Mouse (Mus musculus): ENCODE results near the gene Wnt10a. TPM values are rescaled to one million over a fixed set of nuclear protein-coding genes. Genes with fewer than 3 reads are reported as not detected.
"Not testable (repeated sequence)": the region's sequence is repeated elsewhere in the genome, so short reads cannot be mapped to it uniquely, and the experiment has no call there.

The Wnt10a gene
- polyA plus RNA-seq, 1 experiment: 1.2 TPM

DNA sequence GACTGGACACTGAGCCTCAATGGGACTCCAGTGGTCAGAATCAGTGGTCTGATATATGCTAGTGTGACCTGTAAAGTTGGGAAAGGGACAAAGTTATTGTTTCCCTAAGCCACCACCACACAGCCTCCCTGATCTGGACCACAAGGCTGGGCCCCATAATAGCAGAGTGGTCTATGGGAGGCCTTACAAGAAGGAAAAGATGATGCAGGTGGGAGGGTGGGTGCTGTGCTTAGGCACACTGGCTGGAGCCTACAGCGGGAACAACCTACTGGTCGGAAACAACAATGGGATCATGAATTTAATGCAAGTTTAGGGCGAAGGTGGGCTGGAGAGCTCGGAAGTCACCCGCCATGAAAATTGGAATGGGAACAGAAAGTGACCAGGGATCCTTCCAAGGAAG is 14.5 kb downstream of the Wnt10a start:
- Histone ChIP-seq H3K4me3 (ENCODE audit: insufficient read depth, low read depth, low read length) (no peak overlapping the region), H3K4me1 (ENCODE audit: control insufficient read depth, insufficient read depth, low read length) (no peaks in the 10 kb centered on the region), H3K36me3 (ENCODE audit: control insufficient read depth, insufficient read depth, low read length) (no peaks in the 10 kb centered on the region), H3K27ac (ENCODE audit: insufficient read depth, low read depth, low read length) (no peak overlapping the region), H3K27me3 (replicated peaks; ENCODE audit: control insufficient read depth, insufficient read depth, low read length) (no peaks in the 10 kb centered on the region)
- WGBS: 42% methylated on average over 5 of the region's 5 CpGs
- no peak for DNase-seq
- no peak for TF ChIP-seq CTCF (conservative IDR thresholded peaks at IDR 0.05; ENCODE audit: insufficient read depth, insufficient read length, low read depth, low read length)
- no peak for TF ChIP-seq POLR2A (IDR thresholded peaks at IDR 0.05; ENCODE audit: low read depth, low read length)

DNA sequence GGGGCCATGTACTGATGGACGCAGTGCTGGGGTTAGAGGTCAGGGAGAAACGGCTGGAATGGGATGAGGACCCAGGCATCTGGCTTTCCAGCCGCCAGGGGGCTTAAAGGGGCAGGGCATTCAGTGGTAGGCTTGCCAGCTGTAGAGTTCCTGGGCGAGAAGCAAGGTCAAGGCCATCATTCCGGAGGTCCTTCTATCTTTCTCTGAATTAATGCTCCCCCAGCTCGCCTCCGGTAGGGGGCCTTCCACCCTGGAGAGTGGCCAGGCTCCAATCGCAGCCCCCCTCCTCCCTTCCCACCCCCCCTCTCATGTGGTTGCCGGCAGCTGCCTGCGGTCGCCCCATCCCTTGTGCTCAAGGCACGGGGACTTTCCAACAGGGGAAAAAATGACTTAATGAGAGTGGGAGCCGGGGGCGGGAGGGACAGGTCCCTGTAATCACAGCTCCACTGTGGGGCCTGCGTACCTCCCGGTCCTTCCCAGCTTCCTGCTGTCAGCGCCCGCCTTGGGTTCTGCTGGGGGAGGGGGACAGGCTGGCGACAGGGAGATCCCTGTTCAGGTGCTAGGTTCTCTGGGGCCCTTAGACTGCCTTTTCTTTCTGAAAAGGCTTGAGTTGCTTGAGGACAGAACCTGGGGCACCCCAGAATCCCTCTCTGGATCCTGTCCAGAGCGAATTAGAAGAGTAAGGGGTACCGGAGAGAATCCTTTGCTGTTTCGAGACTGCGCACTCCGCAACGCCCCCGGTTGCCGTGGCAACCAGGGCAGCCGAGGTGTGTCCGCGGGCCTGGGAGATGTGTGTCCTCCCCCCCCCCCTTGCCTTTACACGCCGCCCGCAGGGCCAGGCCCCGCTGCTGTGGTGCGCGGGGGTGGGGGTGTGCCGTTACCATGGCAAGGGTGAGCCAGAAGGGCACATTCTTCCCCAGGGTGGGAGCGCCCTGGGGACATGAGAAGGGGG is 15.3 kb downstream of the Wnt10a start:
- Histone ChIP-seq H3K4me1 (ENCODE audit: control insufficient read depth, insufficient read depth, low read length) (no peaks in the 10 kb centered on the region), H3K4me3 (ENCODE audit: insufficient read depth, low read depth, low read length) (no peak overlapping the region), H3K36me3 (ENCODE audit: control insufficient read depth, insufficient read depth, low read length) (no peaks in the 10 kb centered on the region), H3K27me3 (replicated peaks; ENCODE audit: control insufficient read depth, insufficient read depth, low read length) (no peaks in the 10 kb centered on the region), H3K27ac (ENCODE audit: insufficient read depth, low read depth, low read length) (no peak overlapping the region)
- WGBS: 4% methylated on average over 38 of the region's 38 CpGs
- no peak for TF ChIP-seq POLR2A (IDR thresholded peaks at IDR 0.05; ENCODE audit: low read depth, low read length)
- 0 out of 2 replicates have a peak, but pooled peaks have one; percentile 16 for TF ChIP-seq CTCF (conservative IDR thresholded peaks at IDR 0.05; ENCODE audit: insufficient read depth, insufficient read length, low read depth, low read length)
- DNase-seq: no peak

DNA sequence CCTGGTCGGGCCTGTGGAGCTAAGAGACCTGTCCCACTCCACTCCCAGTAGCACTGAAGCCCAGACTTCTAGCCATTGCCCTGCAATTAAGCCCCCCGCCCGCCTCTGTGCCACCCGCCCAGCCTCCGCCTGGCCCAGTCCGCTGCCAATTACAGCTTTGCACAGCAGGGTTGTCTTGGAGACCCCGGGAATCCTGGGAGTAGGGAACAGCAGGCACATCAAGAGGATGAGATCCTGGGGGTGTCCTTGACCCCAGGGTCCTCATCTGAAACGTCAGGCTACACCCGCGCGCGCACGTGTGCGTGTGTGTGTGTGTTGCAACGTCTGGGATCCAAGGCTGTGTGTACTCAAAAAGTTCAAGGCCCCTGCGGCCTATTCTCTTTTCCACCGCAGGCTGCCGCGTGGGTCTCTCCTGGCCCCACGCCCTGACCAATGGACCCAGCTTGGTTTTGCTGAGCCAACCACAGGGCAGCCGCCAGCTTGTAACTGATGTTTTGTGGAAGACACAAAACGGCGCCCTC is 16.3 kb downstream of the Wnt10a start:
- 16% methylated on average over 23 of the region's 23 CpGs for WGBS
- TF ChIP-seq CTCF (conservative IDR thresholded peaks at IDR 0.05; ENCODE audit: insufficient read depth, insufficient read length, low read depth, low read length): no peak
- no peak for TF ChIP-seq POLR2A (IDR thresholded peaks at IDR 0.05; ENCODE audit: low read depth, low read length)

DNA sequence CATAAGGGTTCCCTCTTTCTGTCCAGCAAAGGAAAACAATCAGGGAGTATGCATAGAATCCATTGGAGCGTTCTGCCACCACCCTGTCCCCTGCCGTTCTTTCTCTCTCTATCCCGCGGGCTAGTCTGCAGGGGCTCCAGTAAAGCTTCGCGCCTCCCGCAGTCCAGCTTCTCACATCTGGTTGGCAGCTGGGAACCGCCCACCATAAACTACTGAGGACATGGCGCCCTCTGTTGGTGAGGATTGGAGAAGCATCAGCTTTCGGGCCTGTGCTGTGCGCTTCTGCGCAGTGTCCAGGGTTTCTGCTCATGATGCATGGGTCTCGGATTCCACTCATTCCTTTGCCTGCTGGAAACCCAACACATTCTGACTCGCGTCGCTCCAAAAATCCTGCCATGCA is 16.8 kb downstream of the Wnt10a start:
- TF ChIP-seq POLR2A (IDR thresholded peaks at IDR 0.05; ENCODE audit: low read depth, low read length): no peak
- peak; percentile 95 for TF ChIP-seq CTCF (conservative IDR thresholded peaks at IDR 0.05; ENCODE audit: insufficient read depth, insufficient read length, low read depth, low read length)
- peak; percentile 92 for DNase-seq
- H3K4me3 ChIP-seq (ENCODE audit: insufficient read depth, low read depth, low read length): no peak overlapping the region
- H3K27ac ChIP-seq (ENCODE audit: insufficient read depth, low read depth, low read length): no peak overlapping the region
- WGBS: under 1% methylated on average over 16 of the region's 16 CpGs
- H3K27me3 ChIP-seq (replicated peaks; ENCODE audit: control insufficient read depth, insufficient read depth, low read length): no peaks in the 10 kb centered on the region
- no peaks in the 10 kb centered on the region for H3K36me3 ChIP-seq (ENCODE audit: control insufficient read depth, insufficient read depth, low read length)
- no peaks in the 10 kb centered on the region for H3K4me1 ChIP-seq (ENCODE audit: control insufficient read depth, insufficient read depth, low read length)

More for the DNA sequence above, 16.3 kb downstream of the Wnt10a start:
- Histone ChIP-seq H3K27ac (ENCODE audit: insufficient read depth, low read depth, low read length) (no peak overlapping the region), H3K36me3 (ENCODE audit: control insufficient read depth, insufficient read depth, low read length) (no peaks in the 10 kb centered on the region), H3K4me1 (ENCODE audit: control insufficient read depth, insufficient read depth, low read length) (no peaks in the 10 kb centered on the region), H3K4me3 (ENCODE audit: insufficient read depth, low read depth, low read length) (no peak overlapping the region), H3K27me3 (replicated peaks; ENCODE audit: control insufficient read depth, insufficient read depth, low read length) (no peaks in the 10 kb centered on the region)
- no peak for DNase-seq

DNA sequence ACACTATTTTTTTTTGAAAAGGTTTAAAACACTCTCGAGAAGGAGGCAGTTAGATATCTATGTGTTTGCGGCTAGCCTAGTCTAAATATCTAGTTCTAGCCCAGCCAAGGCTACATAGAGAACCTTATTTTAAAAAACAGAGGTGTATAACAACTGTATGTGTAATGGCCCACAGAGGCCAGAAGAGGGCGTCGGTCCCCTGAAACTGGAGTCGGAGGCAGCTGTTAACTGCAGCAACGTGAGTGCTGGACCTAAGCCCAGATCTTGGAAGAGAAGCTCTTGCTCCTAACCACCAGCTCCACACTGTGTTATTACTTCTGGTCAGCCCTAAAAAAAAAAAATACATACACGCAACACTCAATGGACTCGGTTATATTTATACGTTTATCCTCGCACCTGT is 17.7 kb downstream of the Wnt10a start:
- Histone ChIP-seq H3K4me3 (ENCODE audit: insufficient read depth, low read depth, low read length) (no peak overlapping the region), H3K4me1 (ENCODE audit: control insufficient read depth, insufficient read depth, low read length) (no peaks in the 10 kb centered on the region), H3K27me3 (replicated peaks; ENCODE audit: control insufficient read depth, insufficient read depth, low read length) (no peaks in the 10 kb centered on the region), H3K36me3 (ENCODE audit: control insufficient read depth, insufficient read depth, low read length) (no peaks in the 10 kb centered on the region), H3K27ac (ENCODE audit: insufficient read depth, low read depth, low read length) (no peak overlapping the region)
- TF ChIP-seq POLR2A (IDR thresholded peaks at IDR 0.05; ENCODE audit: low read depth, low read length): no peak
- no peak for TF ChIP-seq CTCF (conservative IDR thresholded peaks at IDR 0.05; ENCODE audit: insufficient read depth, insufficient read length, low read depth, low read length)
- WGBS: 60% methylated on average over 10 of the region's 10 CpGs
- no peak for DNase-seq

DNA sequence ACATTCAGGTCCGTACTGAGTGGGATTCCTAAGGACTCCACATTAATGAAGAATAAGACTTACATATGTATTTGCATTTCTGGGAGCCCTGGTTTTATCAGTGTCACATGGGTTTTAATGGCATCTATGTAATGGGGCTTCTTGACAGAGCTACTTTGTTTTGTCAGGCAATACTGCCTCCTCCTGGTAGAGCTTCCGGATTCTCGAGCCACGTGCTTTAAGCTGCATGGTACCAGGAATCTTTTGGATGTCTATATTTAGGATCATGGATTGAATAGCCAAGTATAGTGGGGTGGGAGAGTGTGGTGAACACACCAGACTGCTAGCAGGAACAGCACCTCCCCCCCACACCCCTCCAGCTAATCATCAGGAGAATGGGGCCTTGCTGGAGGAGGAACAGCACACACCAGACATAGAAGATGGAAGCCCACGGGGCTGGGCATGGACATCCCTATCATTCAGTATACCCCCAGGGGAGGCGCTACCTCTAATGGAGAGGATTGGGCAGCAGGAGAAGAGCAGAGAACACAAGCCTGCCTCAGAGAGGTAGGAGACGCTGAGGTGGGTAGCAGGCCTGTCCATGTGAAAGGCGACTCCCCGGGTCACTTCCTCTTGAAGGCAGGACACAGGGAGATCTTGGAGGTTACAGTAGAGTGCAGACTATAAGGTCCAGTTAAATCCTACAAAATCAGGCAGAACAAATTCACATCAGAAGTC is 23.8 kb downstream of the Wnt10a start:
- Histone ChIP-seq H3K27me3 (replicated peaks; ENCODE audit: control insufficient read depth, insufficient read depth, low read length) (no peaks in the 10 kb centered on the region), H3K4me3 (ENCODE audit: insufficient read depth, low read depth, low read length) (no peak overlapping the region), H3K27ac (ENCODE audit: insufficient read depth, low read depth, low read length) (no peak overlapping the region), H3K4me1 (ENCODE audit: control insufficient read depth, insufficient read depth, low read length) (no peaks in the 10 kb centered on the region), H3K36me3 (ENCODE audit: control insufficient read depth, insufficient read depth, low read length) (no peaks in the 10 kb centered on the region)
- no peak for DNase-seq
- TF ChIP-seq POLR2A (IDR thresholded peaks at IDR 0.05; ENCODE audit: low read depth, low read length): no peak
- peak; percentile 26; the same call in 1 of the 2 replicates for TF ChIP-seq CTCF (conservative IDR thresholded peaks at IDR 0.05; ENCODE audit: insufficient read depth, insufficient read length, low read depth, low read length)
- WGBS: 79% methylated on average over 9 of the region's 9 CpGs

DNA sequence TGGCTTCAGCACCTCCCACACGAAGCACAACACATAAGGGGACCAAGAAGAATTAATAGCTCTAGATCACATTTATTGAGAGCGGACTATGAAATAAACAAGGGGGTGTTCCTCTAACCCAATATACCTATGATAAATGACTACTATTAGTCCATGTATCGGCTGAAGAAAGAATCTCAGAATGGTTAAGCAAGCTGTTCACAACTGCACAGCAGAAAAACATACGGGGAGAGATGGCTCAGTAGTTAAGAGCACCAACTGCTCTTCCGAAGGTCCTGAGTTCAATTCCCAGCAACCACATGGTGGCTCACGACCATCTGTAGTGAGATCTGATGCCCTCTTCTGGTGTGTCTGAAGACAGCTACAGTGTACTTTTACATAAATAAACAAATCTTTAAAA is 24.6 kb downstream of the Wnt10a start:
- H3K27ac ChIP-seq (ENCODE audit: insufficient read depth, low read depth, low read length); DNase-seq; H3K4me3 ChIP-seq (ENCODE audit: insufficient read depth, low read depth, low read length); H3K4me1 ChIP-seq (ENCODE audit: control insufficient read depth, insufficient read depth, low read length); H3K27me3 ChIP-seq (replicated peaks; ENCODE audit: control insufficient read depth, insufficient read depth, low read length); H3K36me3 ChIP-seq (ENCODE audit: control insufficient read depth, insufficient read depth, low read length): not testable (repeated sequence)
- WGBS: 90% methylated on average over 6 of the region's 6 CpGs
